Mouse (Mus musculus): ENCODE measurements around the gene Olfr686.

Gene Olfr686

DNA sequence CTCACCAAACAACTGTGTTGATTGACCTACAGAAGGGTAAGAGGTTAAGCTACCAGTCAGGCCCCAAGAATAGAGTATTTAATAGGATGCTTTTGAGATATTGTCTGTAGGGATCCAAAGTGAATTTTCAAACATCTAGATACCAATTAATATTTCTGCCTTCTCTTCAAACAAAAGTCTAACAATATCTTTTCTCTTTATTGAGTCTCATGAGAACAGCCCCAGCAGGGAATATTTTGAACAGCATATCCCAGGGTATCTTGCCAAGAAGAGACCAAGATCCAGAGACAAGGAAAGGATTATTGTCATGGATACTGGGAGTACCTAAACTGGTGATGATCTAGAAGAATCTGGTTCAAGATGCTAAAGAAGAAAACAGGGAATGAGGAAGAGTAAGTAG is at the start of gene Olfr686:
Olfr686 (minus strand) TSS at position 101 of the 400 bp plus-strand sequence.
- DNase-seq (ENCODE audit: low spot score in 2 of 2): no peak

DNA sequence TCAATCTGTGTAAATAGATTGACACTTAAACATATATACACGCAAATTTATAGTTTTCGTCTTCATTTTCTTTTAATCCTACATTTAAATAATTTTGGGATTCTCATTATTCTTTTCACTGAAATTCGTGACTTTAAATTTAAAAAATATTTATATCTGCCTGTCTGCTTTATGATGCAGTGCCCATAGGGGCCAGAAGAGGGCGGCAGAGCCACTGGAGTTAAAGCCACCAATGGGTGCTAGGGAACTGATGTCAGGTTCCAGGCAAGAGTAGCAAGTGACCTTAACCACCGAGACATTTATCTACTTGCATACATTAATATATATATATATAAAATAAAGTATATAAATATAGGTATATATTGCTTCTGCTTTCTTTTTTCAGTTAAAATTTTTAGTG is 49.4 kb upstream of the Olfr686 start:
- DNase-seq (ENCODE audit: low spot score in 2 of 2): no peak

DNA sequence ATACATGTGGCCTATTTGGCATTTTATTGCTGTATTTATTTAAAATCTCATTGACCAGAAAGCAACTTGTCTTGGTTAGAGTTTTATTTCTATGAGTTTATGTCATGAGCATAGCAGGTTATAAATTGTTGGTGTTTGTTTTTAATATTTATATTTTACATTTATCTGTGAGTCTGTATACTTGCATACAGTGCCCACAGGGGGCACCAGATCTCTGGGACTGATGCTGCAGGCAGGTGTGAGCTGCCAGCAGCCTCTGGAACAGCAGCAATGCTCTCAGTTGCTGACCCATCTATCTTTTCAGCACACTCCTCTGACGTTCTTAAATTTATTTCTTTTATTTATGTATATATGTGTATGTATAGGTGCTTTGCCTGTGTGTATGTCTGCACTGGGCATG is 40.9 kb upstream of the Olfr686 start:
- no peak for DNase-seq (ENCODE audit: low spot score in 2 of 2)

DNA sequence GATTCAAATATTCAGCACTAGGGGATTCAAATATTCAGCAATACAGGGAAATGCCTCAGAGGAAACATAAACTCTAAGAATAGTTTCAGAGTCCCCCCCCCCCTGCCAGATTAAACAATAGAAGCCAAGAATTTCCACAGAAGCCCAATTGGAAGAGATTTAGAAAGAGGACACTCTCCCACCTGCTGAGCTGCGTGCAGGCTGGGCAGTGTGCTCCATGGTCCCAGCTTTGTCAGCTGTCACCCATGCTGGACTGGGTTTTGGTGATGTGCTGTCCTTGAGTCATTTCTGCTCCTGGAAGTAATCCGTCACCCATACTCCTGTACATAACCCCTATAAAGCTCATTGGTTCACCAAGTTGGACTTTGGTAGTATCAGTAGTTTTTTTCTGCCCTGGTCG is 40.4 kb upstream of the Olfr686 start:
- no peak for DNase-seq (ENCODE audit: low spot score in 2 of 2)

DNA sequence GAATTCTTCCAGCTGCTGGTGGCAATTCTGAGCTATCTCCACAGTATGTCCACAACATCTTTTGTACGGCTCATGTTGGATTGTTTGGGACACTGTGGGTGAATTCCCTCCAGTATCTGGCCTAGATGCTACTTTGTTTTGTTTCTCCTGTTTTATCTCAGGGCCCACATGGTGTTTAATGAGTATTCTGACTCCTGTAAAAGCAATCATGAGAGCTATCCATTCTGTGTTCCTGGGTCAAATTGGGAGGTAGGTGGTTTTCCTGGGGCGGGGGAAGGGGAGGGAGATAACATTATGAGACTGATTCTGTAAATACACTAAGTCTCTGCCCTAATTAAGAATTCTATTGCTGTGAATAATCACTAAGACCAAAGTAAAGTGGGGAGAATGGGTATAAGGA is 22.1 kb upstream of the Olfr686 start:
- no peak for DNase-seq (ENCODE audit: low spot score in 2 of 2)

DNA sequence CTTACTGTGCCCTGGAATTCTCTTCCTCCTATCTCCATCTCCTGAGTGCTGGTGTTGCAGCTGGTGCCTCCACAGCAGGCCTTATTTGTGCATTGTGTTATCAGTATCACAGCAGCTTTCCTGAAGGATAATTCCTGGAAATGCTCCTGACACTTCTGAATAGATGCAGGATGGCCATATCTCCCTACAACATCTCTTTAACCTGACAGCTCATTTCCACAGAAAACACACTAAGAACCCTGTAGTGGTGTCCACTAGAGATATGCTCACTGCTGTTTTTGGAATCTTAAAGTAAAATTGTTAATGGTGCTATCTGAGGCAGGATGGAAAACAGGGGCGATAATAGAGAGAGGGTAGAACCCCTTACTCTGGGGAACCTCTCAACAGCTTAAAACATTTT is 20.9 kb upstream of the Olfr686 start:
- no peak for DNase-seq (ENCODE audit: low spot score in 2 of 2)

DNA sequence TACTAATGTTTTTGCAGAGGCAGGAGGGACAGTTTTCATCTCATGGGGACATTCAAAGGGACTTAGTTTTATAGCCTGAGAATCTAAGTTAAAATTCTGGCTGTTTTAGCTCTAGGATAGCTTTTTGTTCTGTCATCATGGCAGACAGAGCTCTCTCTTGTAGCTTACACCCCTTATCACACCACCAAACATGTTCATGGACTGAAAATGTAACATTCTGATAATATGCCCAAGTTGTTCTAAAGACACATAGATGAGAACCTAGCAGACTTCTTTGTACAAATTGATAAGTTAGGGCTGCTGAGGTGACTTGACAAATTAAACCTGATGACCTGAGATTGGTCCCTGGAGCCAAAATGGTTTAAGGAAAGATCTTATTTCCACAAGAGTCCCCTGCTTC is 19.4 kb upstream of the Olfr686 start:
- DNase-seq (ENCODE audit: low spot score in 2 of 2): no peak

DNA sequence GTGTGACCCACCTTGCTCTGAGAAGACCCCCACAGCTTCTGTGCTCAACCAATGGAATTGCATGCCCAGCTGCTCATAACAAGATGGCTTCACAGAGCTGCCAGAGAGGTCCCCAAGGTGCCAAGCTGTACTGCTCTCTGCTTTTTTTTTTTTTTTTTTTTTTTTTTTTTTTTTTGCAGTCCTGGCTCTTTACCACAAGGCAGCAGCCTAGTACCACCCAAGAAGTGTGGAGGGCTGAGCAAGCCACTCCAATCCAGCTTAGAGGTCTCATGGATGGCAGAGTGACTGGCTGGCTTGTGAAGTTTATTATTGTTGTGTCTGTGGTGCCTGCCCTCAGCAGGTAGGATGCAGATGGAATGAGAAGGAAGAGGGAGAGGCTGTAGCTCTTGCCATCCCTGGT is 18.8 kb upstream of the Olfr686 start:
- no peak for DNase-seq (ENCODE audit: low spot score in 2 of 2)

DNA sequence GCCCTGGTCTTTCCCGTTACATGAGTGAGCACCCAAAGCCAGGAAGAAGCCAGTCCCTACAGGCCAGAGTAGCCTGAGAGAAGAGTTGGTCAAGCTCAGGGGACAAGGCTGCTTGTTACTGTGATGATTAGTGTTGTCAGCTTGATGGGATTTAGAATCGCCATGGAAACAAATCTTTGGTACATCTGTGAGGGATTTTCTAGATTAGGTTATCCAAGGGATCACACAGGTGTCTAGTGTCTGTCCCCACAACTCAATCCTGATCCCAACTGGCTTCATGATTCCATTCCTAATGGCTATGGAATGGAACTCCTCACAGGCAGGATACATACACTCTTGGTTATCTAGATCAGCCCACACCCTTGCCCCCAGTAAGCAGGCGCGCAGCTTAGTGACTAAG is 11.0 kb upstream of the Olfr686 start:
- no peak for DNase-seq (ENCODE audit: low spot score in 2 of 2)

DNA sequence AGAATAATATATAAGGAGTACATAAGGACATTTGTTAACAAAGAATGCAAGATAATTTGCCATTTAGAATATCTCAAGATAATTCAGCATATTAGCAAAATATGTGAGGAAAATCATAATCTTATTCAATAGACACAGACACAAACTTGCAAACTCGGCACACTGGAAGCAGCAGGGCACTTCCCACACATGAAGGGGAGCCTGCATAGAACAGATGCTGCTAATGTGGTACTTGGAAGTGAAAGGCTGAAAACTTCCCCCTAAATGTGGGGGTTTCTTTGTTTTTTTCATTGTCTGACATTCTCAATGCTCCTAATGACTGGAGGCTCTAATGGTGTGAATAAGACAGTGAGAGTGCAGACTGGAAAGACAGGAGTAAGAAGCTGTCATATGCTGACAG is 7.5 kb upstream of the Olfr686 start:
- peak; percentile 4 to 5 for DNase-seq (ENCODE audit: low spot score in 2 of 2)

DNA sequence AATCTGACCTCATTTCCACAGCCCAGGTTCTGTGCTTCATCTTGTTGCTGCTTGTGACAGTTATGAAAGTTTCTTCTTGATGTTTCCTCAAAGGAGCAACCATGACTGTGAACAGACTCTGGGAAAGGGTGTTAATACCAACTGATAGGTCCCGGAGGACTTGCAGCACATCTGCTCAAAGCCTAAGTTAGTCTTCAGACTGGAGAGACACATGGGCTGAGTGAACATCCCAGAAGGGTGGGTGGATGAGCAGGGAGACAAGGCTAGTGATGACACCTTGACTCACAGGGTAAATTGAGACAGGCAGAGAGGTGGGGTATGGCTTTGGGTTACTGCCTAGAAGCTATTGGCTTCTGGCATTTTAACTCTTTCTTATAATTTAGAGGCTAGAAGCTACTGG is 21.4 kb downstream of the Olfr686 start, which contains the start of gene Olfr685:
Olfr685 (minus strand) TSS at position 101 of the 400 bp plus-strand sequence.
- DNase-seq (ENCODE audit: low spot score in 2 of 2): peak in 1 of 2 experiments; percentile 2

DNA sequence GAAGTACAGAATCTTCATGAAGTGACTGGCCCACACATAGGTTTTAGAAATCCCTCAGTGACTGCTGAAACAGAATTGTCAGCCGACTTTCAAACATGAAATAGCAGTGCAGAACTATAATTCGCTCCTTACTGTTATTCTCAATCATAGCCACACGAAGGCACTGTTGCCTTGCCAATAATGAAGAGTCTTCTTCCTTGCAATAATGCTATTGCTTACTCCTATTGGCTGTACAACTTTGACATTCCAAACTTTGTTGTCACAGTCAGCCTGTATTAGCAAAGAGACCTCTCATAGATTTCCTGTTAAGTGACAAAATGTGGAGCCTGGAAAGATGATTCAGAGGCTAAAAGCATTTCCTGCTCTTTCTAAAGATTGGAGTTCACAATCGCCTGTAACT is 36.5 kb downstream of the Olfr686 start:
- peak; percentile 16 to 54 for DNase-seq (ENCODE audit: low spot score in 2 of 2)

DNA sequence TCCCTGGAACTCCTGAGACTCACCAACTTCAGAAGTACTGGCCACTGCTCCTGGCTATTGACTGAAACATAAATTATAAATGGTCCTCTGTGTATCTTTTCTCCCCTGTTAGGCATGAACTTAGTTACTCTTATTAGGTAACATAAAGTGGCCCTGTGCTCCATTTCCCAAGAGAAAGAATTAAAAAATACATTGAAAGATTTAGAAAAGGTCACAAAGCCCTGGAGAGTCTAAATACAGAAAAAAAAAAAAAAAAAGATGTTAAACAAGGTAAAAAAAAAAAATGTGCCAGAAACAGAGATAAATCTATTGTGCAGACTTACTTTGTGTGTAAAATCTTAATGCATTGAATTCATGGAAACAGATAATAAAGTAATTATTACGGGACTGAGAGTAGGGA is 43.7 kb downstream of the Olfr686 start, which contains the start of gene Olfr684:
Olfr684 (minus strand) TSS at position 101 of the 400 bp plus-strand sequence.
- DNase-seq (ENCODE audit: low spot score in 2 of 2): no peak

Data from frontal cortex, postnatal 36 days (tissue).